Mouse (Mus musculus) intestine, embryonic 16.5 days (tissue): ENCODE results near the gene Aqp11. TPM values are rescaled to one million over a fixed set of nuclear protein-coding genes. Genes with fewer than 3 reads are reported as not detected.

ENCODE experiments used
- ATAC-seq: fragments of 200-750 bp; cut with Nextera tagmentation; 2 replicates; pipeline ENCODE4 v1.8.0; 2017; ENCODE audit warnings: moderate TSS enrichment, moderate library complexity
- H3K27ac ChIP-seq: fragments of 300-500 bp; sonication (generic); 2 replicates; pipeline ENCODE4 v1.5.1; 2014; ENCODE audit warnings: mild to moderate bottlenecking, low read length
- H3K27me3 ChIP-seq: fragments of 300-500 bp; sonication (generic); replicated peaks from 2 replicates; pipeline ENCODE4 v1.6.1; 2014; ENCODE audit warnings: low read length, control low read depth, mixed read lengths; ENCODE audit not compliant: control insufficient read depth, insufficient read depth
- H3K36me3 ChIP-seq: fragments of 300-500 bp; sonication (generic); 2 replicates; pipeline ENCODE4 v1.6.1; 2014; ENCODE audit warnings: low read length, control low read depth; ENCODE audit not compliant: control insufficient read depth, insufficient read depth
- H3K4me1 ChIP-seq: fragments of 300-500 bp; sonication (generic); 2 replicates; pipeline ENCODE4 v1.6.1; 2014; ENCODE audit warnings: low read length, control low read depth, mixed read lengths; ENCODE audit not compliant: control insufficient read depth, insufficient read depth
- H3K4me2 ChIP-seq: fragments of 300-500 bp; sonication (generic); 2 replicates; pipeline ENCODE4 v1.6.1; 2014; ENCODE audit warnings: low read depth, low read length, control low read depth
- H3K4me3 ChIP-seq: fragments of 300-500 bp; sonication (generic); 2 replicates; pipeline ENCODE4 v1.5.1; 2014; ENCODE audit warnings: mild to moderate bottlenecking, low read length
- H3K9ac ChIP-seq: fragments of 300-500 bp; sonication (generic); 2 replicates; pipeline ENCODE4 v1.6.1; 2014; ENCODE audit warnings: low read depth, low read length
- H3K9me3 ChIP-seq: fragments of 300-500 bp; sonication (generic); 2 replicates; pipeline ENCODE4 v1.6.1; 2016; ENCODE audit warnings: low read length, control low read depth; ENCODE audit not compliant: control insufficient read depth
- WGBS: fragments of 180-500 bp; shearing (Covaris S2); extraction: QIAGEN DNeasy Blood & Tissue Kit; methylation state at CpG from one replicate; pipeline ENCODE4 v1.1.7; 2014; 5-methylcytosine and 5-hydroxymethylcytosine counted together
- polyA plus RNA-seq: library from polyadenylated mRNA; unstranded; fragments of >200 nt; fragmentation: Nextera tagmentation; extraction: Ambion mirVana; gene quantifications from 2 replicates; pipeline ENCODE4 v1.2.1, GENCODE M21; 2015

The Aqp11 gene
- polyA plus RNA-seq, 1 experiment from 2014 or later: 93.4 TPM

DNA sequence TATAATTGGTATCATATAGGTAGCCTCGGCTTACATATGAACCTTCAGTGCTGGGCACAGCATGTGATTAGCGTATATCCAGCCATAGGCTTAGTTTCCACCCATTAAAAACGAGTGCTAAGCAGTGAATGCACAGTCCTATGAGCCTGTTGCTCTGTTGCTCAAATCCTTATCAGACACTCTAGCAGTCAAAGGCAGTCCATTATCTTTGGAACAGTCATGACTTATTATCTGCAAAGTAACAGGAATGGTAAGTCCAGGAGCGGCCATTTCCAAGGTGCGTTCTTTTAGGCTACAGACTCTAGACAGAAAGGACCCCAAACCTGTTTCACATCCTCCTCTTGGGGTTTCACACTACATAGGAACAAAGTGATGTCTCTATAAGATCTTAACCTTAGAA lies 4.5 kb downstream of the Aqp11 start:
- 0 out of 2 replicates have a peak, but pooled peaks cover 5% of the 10 kb centered on the region for H3K4me1 ChIP-seq
- WGBS: 76% methylated on average over 5 of the region's 5 CpGs
- H3K27ac ChIP-seq: no peak overlapping the region
- no peak overlapping the region for H3K4me3 ChIP-seq
- no peaks in the 10 kb centered on the region for H3K27me3 ChIP-seq
- H3K9me3 ChIP-seq: no peaks in the 10 kb centered on the region
- no peak for ATAC-seq
- H3K9ac ChIP-seq: no peak overlapping the region
- no peaks in the 10 kb centered on the region for H3K36me3 ChIP-seq
- H3K4me2 ChIP-seq: no peak overlapping the region

DNA sequence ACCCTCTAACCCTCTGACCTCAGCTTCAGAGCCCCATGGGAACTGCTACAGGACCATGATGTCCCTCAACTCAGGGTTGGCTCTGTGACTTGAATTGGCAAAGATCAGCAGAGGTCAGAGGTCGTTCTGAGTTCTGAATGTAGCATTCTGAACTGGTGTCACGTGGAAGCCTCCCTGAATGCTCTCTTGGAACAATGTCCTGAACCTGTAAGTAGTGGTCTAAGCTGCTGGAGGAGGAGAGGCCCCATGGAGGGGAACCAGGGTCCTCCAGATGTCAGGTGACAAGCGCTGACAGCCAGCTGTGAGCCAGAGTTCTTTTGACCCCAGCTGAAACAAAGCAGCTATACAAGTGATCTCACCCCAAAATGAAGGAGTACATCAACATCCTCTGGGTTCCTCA lies 7.7 kb downstream of the Aqp11 start:
- ATAC-seq: no peak
- H3K27ac ChIP-seq: no peak overlapping the region
- no peak overlapping the region for H3K9ac ChIP-seq
- no peak overlapping the region for H3K4me2 ChIP-seq
- no peak overlapping the region for H3K4me3 ChIP-seq
- H3K36me3 ChIP-seq: no peaks in the 10 kb centered on the region
- H3K4me1 ChIP-seq: 0 out of 2 replicates have a peak, but pooled peaks cover 2% of the 10 kb centered on the region
- no peaks in the 10 kb centered on the region for H3K9me3 ChIP-seq
- WGBS: 73% methylated on average over 3 of the region's 3 CpGs
- no peaks in the 10 kb centered on the region for H3K27me3 ChIP-seq

DNA sequence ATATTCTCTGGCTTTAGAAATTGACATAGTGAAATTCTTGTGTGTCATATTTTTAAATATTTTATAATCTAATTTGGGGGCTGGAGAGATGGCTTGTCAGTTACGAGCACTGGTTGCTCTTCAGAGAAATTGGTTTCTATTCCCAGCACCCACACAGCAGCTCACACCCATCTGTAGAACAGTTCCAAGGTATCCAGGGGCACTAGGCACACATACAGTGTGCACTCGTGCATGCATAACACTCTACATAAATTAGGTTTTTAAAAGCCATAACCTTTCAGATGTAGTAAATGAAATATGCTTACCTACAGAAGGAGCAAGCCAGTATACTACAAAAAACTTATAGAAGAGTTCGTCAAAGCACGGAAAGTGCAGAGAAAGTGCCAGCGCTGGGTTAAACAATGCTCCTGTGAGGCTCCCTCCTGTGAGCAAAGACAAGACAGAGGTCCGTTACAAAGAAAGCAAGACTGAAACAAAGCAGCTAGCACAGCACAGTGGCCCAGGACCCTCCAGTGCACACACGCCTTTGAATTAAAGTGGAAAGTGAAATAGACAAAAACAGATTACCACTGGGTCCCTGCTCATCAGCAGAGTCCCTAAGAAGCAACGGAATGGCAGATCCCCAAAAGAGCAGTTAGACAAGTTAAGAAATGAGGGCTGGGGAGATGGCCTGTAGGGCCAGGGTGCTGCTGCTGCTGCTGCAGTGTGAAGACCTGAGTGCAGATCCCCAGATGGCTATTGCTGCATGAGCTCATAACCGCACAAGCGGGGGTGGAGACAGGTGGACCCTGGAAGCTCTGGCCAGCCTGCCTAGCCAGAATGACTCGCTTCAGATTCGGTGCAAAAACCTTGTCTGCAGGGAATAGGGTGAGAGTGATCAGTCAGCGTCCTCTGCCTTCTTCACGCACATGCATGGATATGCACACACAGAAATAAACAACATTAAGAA lies 9.1 kb downstream of the Aqp11 start:
- Histone ChIP-seq H3K9ac (no peak overlapping the region), H3K36me3 (no peaks in the 10 kb centered on the region), H3K4me3 (no peak overlapping the region), H3K27ac (no peak overlapping the region), H3K9me3 (no peaks in the 10 kb centered on the region), H3K27me3 (no peaks in the 10 kb centered on the region), H3K4me2 (no peak overlapping the region), H3K4me1 (0 out of 2 replicates have a peak, but pooled peaks cover 2% of the 10 kb centered on the region)
- WGBS: 64% methylated on average over 14 of the region's 14 CpGs
- ATAC-seq: no peak

- no peaks in the 10 kb centered on the region for H3K36me3 ChIP-seq
- H3K27me3 ChIP-seq: no peaks in the 10 kb centered on the region
- H3K9ac ChIP-seq: no peak overlapping the region
- H3K9me3 ChIP-seq: no peaks in the 10 kb centered on the region
- 0 out of 2 replicates have a peak, but pooled peaks cover 2% of the 10 kb centered on the region for H3K4me1 ChIP-seq
- ATAC-seq: no peak
- no peak overlapping the region for H3K27ac ChIP-seq
- WGBS: 74% methylated on average over 7 of the region's 7 CpGs
- no peak overlapping the region for H3K4me2 ChIP-seq
- H3K4me3 ChIP-seq: no peak overlapping the region
Observed at GRCm38 (mm10) chr7:97726778-97727177, 11.3 kb downstream of the Aqp11 start.

DNA sequence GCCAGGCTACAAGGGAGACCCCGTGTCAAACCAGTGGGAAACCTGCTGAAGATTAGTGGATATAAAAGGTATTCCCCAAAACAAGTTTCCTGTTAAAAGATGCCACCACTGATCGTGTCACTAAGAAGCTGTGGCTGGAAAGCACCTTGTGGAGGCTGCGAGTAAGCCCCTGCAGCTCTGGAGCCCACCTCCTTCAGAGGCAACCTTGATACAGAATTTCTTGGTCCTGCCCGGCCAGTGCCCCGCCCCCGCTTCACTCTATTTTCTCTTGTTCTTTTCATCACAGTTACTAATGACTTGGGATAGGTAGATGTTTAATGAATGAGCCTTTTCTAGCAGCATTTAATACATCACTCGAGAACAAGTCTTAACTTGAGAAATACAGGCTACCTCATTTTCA lies 12.0 kb downstream of the Aqp11 start:
- no peak for ATAC-seq
- no peak overlapping the region for H3K4me3 ChIP-seq
- H3K27ac ChIP-seq: no peak overlapping the region
- H3K4me1 ChIP-seq: 0 out of 2 replicates have a peak, but pooled peaks cover 2% of the 10 kb centered on the region
- no peaks in the 10 kb centered on the region for H3K27me3 ChIP-seq
- H3K36me3 ChIP-seq: no peaks in the 10 kb centered on the region
- H3K9ac ChIP-seq: no peak overlapping the region
- no peaks in the 10 kb centered on the region for H3K9me3 ChIP-seq
- 86% methylated on average over 7 of the region's 7 CpGs for WGBS
- no peak overlapping the region for H3K4me2 ChIP-seq

GRCm38 (mm10) chr7:97725401-97725800 lies 12.7 kb downstream of the Aqp11 start:
- 0 out of 2 replicates have a peak, but pooled peaks cover 1% of the 10 kb centered on the region for H3K4me1 ChIP-seq
- no peak overlapping the region for H3K27ac ChIP-seq
- no peak overlapping the region for H3K4me2 ChIP-seq
- H3K9me3 ChIP-seq: no peaks in the 10 kb centered on the region
- H3K9ac ChIP-seq: no peak overlapping the region
- no peak for ATAC-seq
- H3K4me3 ChIP-seq: no peak overlapping the region
- WGBS: 96% methylated on average over 6 of the region's 6 CpGs
- no peaks in the 10 kb centered on the region for H3K27me3 ChIP-seq
- no peaks in the 10 kb centered on the region; the same call in 1 of the 2 replicates for H3K36me3 ChIP-seq

- H3K27ac ChIP-seq: no peak overlapping the region
- no peak overlapping the region for H3K9ac ChIP-seq
- H3K27me3 ChIP-seq: no peaks in the 10 kb centered on the region
- H3K9me3 ChIP-seq: no peaks in the 10 kb centered on the region
- H3K36me3 ChIP-seq: peaks cover 2% of the 10 kb centered on the region; the same call in 1 of the 2 replicates
- WGBS: 85% methylated on average over 11 of the region's 11 CpGs
- H3K4me2 ChIP-seq: no peak overlapping the region
- H3K4me3 ChIP-seq: no peak overlapping the region
- no peaks in the 10 kb centered on the region for H3K4me1 ChIP-seq
- no peak for ATAC-seq
Observed at GRCm38 (mm10) chr7:97723646-97724538, 14.2 kb downstream of the Aqp11 start.

DNA sequence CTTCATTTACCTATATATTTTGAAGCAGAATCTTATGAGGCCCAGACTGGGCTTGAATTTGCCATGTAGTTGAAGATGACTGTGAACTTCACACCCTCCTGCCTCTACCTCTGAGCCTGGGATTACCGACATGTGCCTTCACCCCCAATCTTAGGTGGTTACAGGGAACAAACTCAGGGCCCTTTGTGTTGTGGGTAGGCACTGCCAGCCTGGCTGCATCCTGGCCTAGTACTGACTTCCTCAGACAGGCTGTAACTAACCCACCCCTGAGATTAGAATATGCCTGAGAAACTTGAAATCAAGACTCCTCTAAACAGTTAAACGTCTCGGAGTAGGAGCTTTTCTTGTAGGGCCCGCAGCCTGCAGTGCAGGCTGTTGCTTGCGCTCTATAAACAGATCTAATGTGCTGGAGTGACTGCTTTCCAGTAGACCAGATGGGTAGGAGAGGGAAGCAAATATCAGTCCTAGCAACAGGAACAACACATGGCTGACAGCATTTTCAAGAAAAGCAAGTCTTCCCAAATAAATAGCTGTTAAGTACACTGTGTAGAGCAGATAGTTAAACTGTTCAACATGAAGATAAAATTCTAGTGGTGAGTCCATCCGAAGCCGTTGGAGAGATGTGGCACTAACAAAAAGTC lies 15.7 kb downstream of the Aqp11 start:
- H3K27ac ChIP-seq: no peak overlapping the region
- H3K36me3 ChIP-seq: peaks cover 4% of the 10 kb centered on the region; the same call in 1 of the 2 replicates

DNA sequence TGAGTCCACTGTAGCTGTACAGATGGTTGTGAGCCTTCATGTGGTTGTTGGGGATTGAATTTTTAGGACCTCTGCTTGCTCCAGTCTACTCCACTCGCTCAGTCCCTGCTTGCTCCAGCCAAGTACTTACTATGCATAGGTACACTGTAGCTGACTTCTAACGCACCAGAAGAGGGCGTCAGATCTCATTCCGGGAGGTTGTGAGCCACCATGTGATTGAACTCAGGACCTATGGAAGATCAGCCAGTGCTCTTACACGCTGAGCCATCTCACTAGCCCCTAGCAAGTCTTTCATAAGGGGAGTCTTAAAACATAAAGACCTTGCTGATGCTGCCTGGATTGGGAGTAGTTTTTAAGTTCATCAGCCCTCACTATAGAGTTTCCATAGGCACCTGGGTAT lies 18.0 kb downstream of the Aqp11 start:
- Histone ChIP-seq H3K4me2 (no peak overlapping the region), H3K27me3 (no peaks in the 10 kb centered on the region), H3K27ac (no peak overlapping the region), H3K36me3 (peaks cover 4% of the 10 kb centered on the region; the same call in 1 of the 2 replicates), H3K9ac (no peak overlapping the region), H3K9me3 (no peaks in the 10 kb centered on the region), H3K4me3 (no peak overlapping the region), H3K4me1 (no peaks in the 10 kb centered on the region)
- ATAC-seq: no peak
- WGBS: 82% methylated on average over 5 of the region's 5 CpGs

More for the DNA sequence above, 15.7 kb downstream of the Aqp11 start:
- Histone ChIP-seq H3K9ac (no peak overlapping the region), H3K9me3 (no peaks in the 10 kb centered on the region), H3K27me3 (no peaks in the 10 kb centered on the region), H3K4me2 (no peak overlapping the region), H3K4me1 (no peaks in the 10 kb centered on the region), H3K4me3 (no peak overlapping the region)
- 87% methylated on average over 7 of the region's 7 CpGs for WGBS
- ATAC-seq: no peak
